Mouse (Mus musculus): ENCODE measurements around the gene Cox6b2. TPM values are rescaled to one million over a fixed set of nuclear protein-coding genes. Genes with fewer than 3 reads are reported as not detected.

Gene Cox6b2
- polyA plus RNA-seq, 1 experiment from 2014 or later = 75.6 TPM

GRCm38 (mm10) chr7:4751971-4752820, 698 bp downstream of the Cox6b2 start:
- peak overlapping the region; percentile 44 for H3K9ac ChIP-seq
- peak; percentile 79 for ATAC-seq (ENCODE audit: insufficient number of reproducible peaks, insufficient read depth, low FRiP score, low TSS enrichment, low read depth)
- H3K4me2 ChIP-seq = peak overlapping the region; percentile 66
- H3K27ac ChIP-seq = peak overlapping the region; percentile 87
- peaks cover 4% of the 10 kb centered on the region; the same call in 1 of the 2 replicates for H3K36me3 ChIP-seq
- H3K4me3 ChIP-seq = peak overlapping the region; percentile 48
- no peaks in the 10 kb centered on the region for H3K27me3 ChIP-seq
- H3K4me1 ChIP-seq = peaks cover 16% of the 10 kb centered on the region
- 1% methylated on average over 30 of the region's 30 CpGs for WGBS
- no peaks in the 10 kb centered on the region for H3K9me3 ChIP-seq

- Histone ChIP-seq H3K4me1 (peaks cover 16% of the 10 kb centered on the region), H3K4me3 (no peak overlapping the region), H3K36me3 (peaks cover 30% of the 10 kb centered on the region), H3K27ac (no peak overlapping the region), H3K4me2 (no peak overlapping the region), H3K9ac (no peak overlapping the region), H3K27me3 (no peaks in the 10 kb centered on the region), H3K9me3 (no peaks in the 10 kb centered on the region)
- WGBS = 79% methylated on average over 2 of the region's 2 CpGs
- no peak for ATAC-seq (ENCODE audit: insufficient number of reproducible peaks, insufficient read depth, low FRiP score, low TSS enrichment, low read depth)
Observed at GRCm38 (mm10) chr7:4749169-4749568, 3.7 kb downstream of the Cox6b2 start.

- peaks cover 39% of the 10 kb centered on the region for H3K36me3 ChIP-seq
- H3K27ac ChIP-seq = no peak overlapping the region
- no peak overlapping the region for H3K9ac ChIP-seq
- H3K4me1 ChIP-seq = peaks cover 16% of the 10 kb centered on the region
- H3K4me2 ChIP-seq = no peak overlapping the region
- H3K9me3 ChIP-seq = no peaks in the 10 kb centered on the region
- H3K27me3 ChIP-seq = no peaks in the 10 kb centered on the region
- WGBS = 79% methylated on average over 4 of the region's 4 CpGs
- no peak overlapping the region for H3K4me3 ChIP-seq
- ATAC-seq (ENCODE audit: insufficient number of reproducible peaks, insufficient read depth, low FRiP score, low TSS enrichment, low read depth) = no peak
Observed at GRCm38 (mm10) chr7:4748321-4748720, 4.6 kb downstream of the Cox6b2 start.

- Histone ChIP-seq H3K27ac (no peak overlapping the region), H3K9ac (no peak overlapping the region), H3K4me3 (no peak overlapping the region), H3K27me3 (no peaks in the 10 kb centered on the region), H3K9me3 (no peaks in the 10 kb centered on the region), H3K36me3 (peaks cover 49% of the 10 kb centered on the region), H3K4me1 (peaks cover 13% of the 10 kb centered on the region), H3K4me2 (no peak overlapping the region)
- WGBS = 76% methylated on average over 9 of the region's 9 CpGs
- no peak for ATAC-seq (ENCODE audit: insufficient number of reproducible peaks, insufficient read depth, low FRiP score, low TSS enrichment, low read depth)
Observed at GRCm38 (mm10) chr7:4747156-4747899, 5.6 kb downstream of the Cox6b2 start.

- WGBS = 88% methylated on average over 22 of the region's 22 CpGs
- H3K9me3 ChIP-seq = no peaks in the 10 kb centered on the region
- H3K9ac ChIP-seq = no peak overlapping the region
- no peak overlapping the region for H3K4me3 ChIP-seq
- H3K36me3 ChIP-seq = peaks cover 53% of the 10 kb centered on the region
- H3K4me2 ChIP-seq = no peak overlapping the region
- no peak for ATAC-seq (ENCODE audit: insufficient number of reproducible peaks, insufficient read depth, low FRiP score, low TSS enrichment, low read depth)
- no peak overlapping the region for H3K27ac ChIP-seq
- H3K4me1 ChIP-seq = peaks cover 13% of the 10 kb centered on the region
- no peaks in the 10 kb centered on the region for H3K27me3 ChIP-seq
Observed at GRCm38 (mm10) chr7:4746326-4746980, 6.4 kb downstream of the Cox6b2 start.

GRCm38 (mm10) chr7:4744886-4745285, 8.0 kb downstream of the Cox6b2 start:
- WGBS = 94% methylated on average over 6 of the region's 6 CpGs
- no peak overlapping the region for H3K27ac ChIP-seq
- H3K9me3 ChIP-seq = no peaks in the 10 kb centered on the region
- H3K36me3 ChIP-seq = peaks cover 53% of the 10 kb centered on the region
- no peak overlapping the region for H3K9ac ChIP-seq
- no peak for ATAC-seq (ENCODE audit: insufficient number of reproducible peaks, insufficient read depth, low FRiP score, low TSS enrichment, low read depth)
- H3K4me3 ChIP-seq = no peak overlapping the region
- peaks cover 17% of the 10 kb centered on the region for H3K4me1 ChIP-seq
- H3K27me3 ChIP-seq = no peaks in the 10 kb centered on the region
- H3K4me2 ChIP-seq = no peak overlapping the region

GRCm38 (mm10) chr7:4743354-4743753, 9.5 kb downstream of the Cox6b2 start:
- no peak overlapping the region for H3K4me3 ChIP-seq
- H3K27me3 ChIP-seq = no peaks in the 10 kb centered on the region
- no peak overlapping the region for H3K27ac ChIP-seq
- 72% methylated on average over 2 of the region's 2 CpGs for WGBS
- ATAC-seq (ENCODE audit: insufficient number of reproducible peaks, insufficient read depth, low FRiP score, low TSS enrichment, low read depth) = no peak
- no peak overlapping the region for H3K4me2 ChIP-seq
- H3K4me1 ChIP-seq = peaks cover 24% of the 10 kb centered on the region
- H3K36me3 ChIP-seq = peaks cover 50% of the 10 kb centered on the region
- H3K9ac ChIP-seq = no peak overlapping the region
- no peaks in the 10 kb centered on the region for H3K9me3 ChIP-seq

- H3K4me3 ChIP-seq = no peak overlapping the region
- peaks cover 24% of the 10 kb centered on the region for H3K4me1 ChIP-seq
- H3K9ac ChIP-seq = peak overlapping the region; percentile 52; the same call in 1 of the 2 replicates
Observed at GRCm38 (mm10) chr7:4742482-4742819, 10.4 kb downstream of the Cox6b2 start.

GRCm38 (mm10) chr7:4741672-4742481, 11.0 kb downstream of the Cox6b2 start:
- 0 out of 2 replicates have a peak overlapping the region, but pooled peaks have one; percentile 92 for H3K27ac ChIP-seq

More at GRCm38 (mm10) chr7:4742482-4742819, 10.4 kb downstream of the Cox6b2 start:
- 89% methylated on average over 6 of the region's 6 CpGs for WGBS
- Histone ChIP-seq H3K27me3 (no peaks in the 10 kb centered on the region), H3K36me3 (peaks cover 50% of the 10 kb centered on the region), H3K9me3 (no peaks in the 10 kb centered on the region), H3K4me2 (no peak overlapping the region), H3K27ac (no peak overlapping the region)
- ATAC-seq (ENCODE audit: insufficient number of reproducible peaks, insufficient read depth, low FRiP score, low TSS enrichment, low read depth) = no peak

GRCm38 (mm10) chr7:4741151-4741550, 11.7 kb downstream of the Cox6b2 start:
- WGBS = 10% methylated on average over 4 of the region's 4 CpGs
- peak overlapping the region; percentile 92 for H3K27ac ChIP-seq
- peak overlapping the region; percentile 75 for H3K4me3 ChIP-seq
- H3K9me3 ChIP-seq = no peaks in the 10 kb centered on the region
- peaks cover 39% of the 10 kb centered on the region for H3K36me3 ChIP-seq
- ATAC-seq (ENCODE audit: insufficient number of reproducible peaks, insufficient read depth, low FRiP score, low TSS enrichment, low read depth) = no peak
- H3K4me2 ChIP-seq = peak overlapping the region; percentile 82
- H3K4me1 ChIP-seq = peaks cover 24% of the 10 kb centered on the region
- peak overlapping the region; percentile 89 for H3K9ac ChIP-seq
- H3K27me3 ChIP-seq = no peaks in the 10 kb centered on the region

More at GRCm38 (mm10) chr7:4741672-4742481, 11.0 kb downstream of the Cox6b2 start:
- Histone ChIP-seq H3K36me3 (peaks cover 46% of the 10 kb centered on the region), H3K9ac (peak overlapping the region; percentile 89), H3K9me3 (no peaks in the 10 kb centered on the region), H3K4me1 (peaks cover 24% of the 10 kb centered on the region), H3K4me3 (peak overlapping the region; percentile 75; the same call in 1 of the 2 replicates), H3K4me2 (peak overlapping the region; percentile 82), H3K27me3 (no peaks in the 10 kb centered on the region)
- 85% methylated on average over 21 of the region's 21 CpGs for WGBS
- no peak for ATAC-seq (ENCODE audit: insufficient number of reproducible peaks, insufficient read depth, low FRiP score, low TSS enrichment, low read depth)

GRCm38 (mm10) chr7:4740309-4740727, 12.6 kb downstream of the Cox6b2 start:
- H3K36me3 ChIP-seq = peaks cover 30% of the 10 kb centered on the region
- no peaks in the 10 kb centered on the region for H3K27me3 ChIP-seq
- peak overlapping the region; percentile 75 for H3K4me3 ChIP-seq
- peak overlapping the region; percentile 89 for H3K9ac ChIP-seq
- no peak; the same call in 1 of the 2 replicates for ATAC-seq (ENCODE audit: insufficient number of reproducible peaks, insufficient read depth, low FRiP score, low TSS enrichment, low read depth)
- H3K4me1 ChIP-seq = peaks cover 24% of the 10 kb centered on the region
- under 1% methylated on average over 14 of the region's 14 CpGs for WGBS
- H3K27ac ChIP-seq = peak overlapping the region; percentile 92
- peak overlapping the region; percentile 82 for H3K4me2 ChIP-seq
- H3K9me3 ChIP-seq = no peaks in the 10 kb centered on the region

Data from embryonic facial prominence, embryonic 13.5 days (tissue).